Mouse (Mus musculus): ENCODE data around the gene Nosip.

DNA sequence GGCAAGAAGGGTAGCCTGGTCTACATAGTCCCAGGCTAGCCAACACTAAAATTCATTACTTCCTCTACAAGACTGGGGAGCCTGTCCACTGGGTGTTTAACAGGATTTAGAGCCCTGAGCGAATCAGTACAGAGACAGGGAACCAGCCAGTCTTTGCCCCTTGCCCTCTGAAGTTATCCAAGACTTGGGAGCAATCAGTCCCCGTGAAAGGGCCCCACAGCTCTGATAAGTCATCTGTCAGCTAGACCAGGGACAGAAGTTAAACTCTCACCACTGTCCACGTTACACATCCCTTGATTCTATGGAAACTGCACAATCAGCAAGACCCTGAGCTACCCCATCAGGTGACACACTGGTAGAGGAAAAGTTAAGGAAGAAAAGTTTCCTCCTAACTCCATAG lies 50.3 kb downstream of the Nosip start:
- TF ChIP-seq KAT2A (IDR thresholded peaks at IDR 0.05; ENCODE audit: insufficient replicate concordance, low read length) = no peak
- no peak for TF ChIP-seq MYC (IDR thresholded peaks at IDR 0.05; ENCODE audit: low read depth, low read length)
- TF ChIP-seq E2F4 (IDR thresholded peaks at IDR 0.05; ENCODE audit: insufficient replicate concordance, low read depth, low read length) = no peak
- TF ChIP-seq ELF1 (IDR thresholded peaks at IDR 0.05; ENCODE audit: low read depth, low read length) = no peak
- no peak for TF ChIP-seq MAX (IDR thresholded peaks at IDR 0.05; ENCODE audit: low read length)
- no peak for TF ChIP-seq CTCF (conservative IDR thresholded peaks at IDR 0.05 in 1 of 2, IDR thresholded peaks at IDR 0.05 in 1 of 2; ENCODE audit: low read depth in 2 of 2, low read length in 2 of 2)
- no peak for TF ChIP-seq JUND (conservative IDR thresholded peaks at IDR 0.05; ENCODE audit: low read depth, low read length)
- TF ChIP-seq TCF12 (IDR thresholded peaks at IDR 0.05; ENCODE audit: low read depth, low read length) = no peak
- TF ChIP-seq POLR2A (IDR thresholded peaks at IDR 0.05; ENCODE audit: low read depth, low read length) = no peak
- TF ChIP-seq ZC3H11A (IDR thresholded peaks at IDR 0.05; ENCODE audit: low read depth, low read length) = no peak
- TF ChIP-seq MAFK (IDR thresholded peaks at IDR 0.05; ENCODE audit: insufficient replicate concordance, low read length) = no peak
- no peak for TF ChIP-seq MEF2A (IDR thresholded peaks at IDR 0.05; ENCODE audit: borderline replicate concordance, low read depth, low read length)
- no peak for TF ChIP-seq USF1 (IDR thresholded peaks at IDR 0.05; ENCODE audit: low read depth, low read length)

Measured in CH12.LX (cell line).